Mouse (Mus musculus) stomach, postnatal 0 days (tissue): ENCODE data around the gene Aimp2. TPM values are rescaled to one million over a fixed set of nuclear protein-coding genes. Genes with fewer than 3 reads are reported as not detected.

Experiments
- ATAC-seq: fragments of 200-750 bp; cut with Nextera tagmentation; 2 replicates; pipeline ENCODE4 v1.8.0; 2017; ENCODE audit not compliant: low FRiP score, low TSS enrichment
- DNase-seq: peaks from one replicate; pipeline ENCODE4 v3.0.0-alpha.2; 2016; ENCODE audit warnings: low spot score
- H3K27ac ChIP-seq: fragments of 300-500 bp; sonication (generic); replicated peaks from 2 replicates; pipeline ENCODE4 v1.5.1; 2014; ENCODE audit warnings: mild to moderate bottlenecking, control low read depth
- H3K27me3 ChIP-seq: fragments of 300-500 bp; sonication (generic); 2 replicates; pipeline ENCODE4 v1.6.1; 2014; ENCODE audit warnings: low read length; ENCODE audit not compliant: control insufficient read depth, insufficient read depth
- H3K36me3 ChIP-seq: fragments of 300-500 bp; sonication (generic); 2 replicates; pipeline ENCODE4 v1.6.1; 2014; ENCODE audit warnings: low read length, mixed read lengths; ENCODE audit not compliant: control insufficient read depth, insufficient read depth
- H3K4me1 ChIP-seq: fragments of 300-500 bp; sonication (generic); replicated peaks from 2 replicates; pipeline ENCODE4 v1.6.1; 2014; ENCODE audit warnings: antibody characterized with exemption; ENCODE audit not compliant: control insufficient read depth, insufficient read depth
- H3K4me2 ChIP-seq: fragments of 300-500 bp; sonication (generic); replicated peaks from 2 replicates; pipeline ENCODE4 v1.6.1; 2014; ENCODE audit warnings: low read depth, mild to moderate bottlenecking, control low read depth, moderate library complexity
- H3K4me3 ChIP-seq: fragments of 300-500 bp; sonication (generic); 2 replicates; pipeline ENCODE4 v1.5.1; 2014; ENCODE audit warnings: low read depth, low read length, control low read depth
- H3K9ac ChIP-seq: fragments of 300-500 bp; sonication (generic); 2 replicates; pipeline ENCODE4 v1.6.1; 2014; ENCODE audit warnings: mild to moderate bottlenecking, low read length, control low read depth, mixed read lengths
- H3K9me3 ChIP-seq: fragments of 300-500 bp; sonication (generic); 2 replicates; pipeline ENCODE4 v1.6.1; 2016; ENCODE audit warnings: low read length; ENCODE audit not compliant: control insufficient read depth
- CTCF ChIP-seq: IDR thresholded peaks from 2 replicates; pipeline ENCODE4 v1.5.1; 2016; ENCODE audit warnings: antibody characterized with exemption, low read depth, mild to moderate bottlenecking, moderate library complexity
- EP300 ChIP-seq: optimal IDR thresholded peaks from 2 replicates; pipeline ENCODE3; 2016; ENCODE audit warnings: antibody characterized with exemption
- WGBS: fragments of 180-500 bp; shearing (Covaris S2); extraction: QIAGEN DNeasy Blood & Tissue Kit; methylation state at CpG from one replicate; pipeline ENCODE4 v1.1.7; 2014; 5-methylcytosine and 5-hydroxymethylcytosine counted together
- polyA plus RNA-seq: library from polyadenylated mRNA; unstranded; fragments of >200 nt; fragmentation: Nextera tagmentation; extraction: Ambion mirVana; gene quantifications from 2 replicates; pipeline ENCODE4 v1.2.1, GENCODE M21; 2015

The Aimp2 gene
- polyA plus RNA-seq, 1 experiment from 2014 or later = 69.4 TPM

DNA sequence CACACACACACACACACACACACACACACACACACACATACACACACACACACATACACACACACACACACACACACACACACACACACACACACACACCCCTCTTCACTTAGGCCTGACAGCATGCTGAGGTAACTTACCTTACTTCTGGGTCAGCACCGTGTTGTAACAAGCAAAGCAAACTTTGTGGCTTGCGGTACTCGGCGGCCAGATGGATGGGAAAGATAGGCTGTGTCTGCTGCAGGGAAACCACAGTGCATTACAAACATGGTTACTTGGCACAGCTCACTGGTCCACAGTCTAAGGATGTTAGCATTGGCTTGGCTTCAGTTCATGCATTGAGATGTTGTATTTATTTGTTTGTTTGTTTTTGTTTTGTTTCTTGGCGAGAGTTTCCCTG lies 16.3 kb downstream of the Aimp2 start:
- no peak overlapping the region for H3K27ac ChIP-seq
- no peak overlapping the region for H3K9ac ChIP-seq
- peaks cover 19% of the 10 kb centered on the region for H3K36me3 ChIP-seq
- TF ChIP-seq CTCF = no peak
- no peak for TF ChIP-seq EP300
- no peaks in the 10 kb centered on the region for H3K9me3 ChIP-seq
- 63% methylated on average over 5 of the region's 5 CpGs for WGBS
- H3K27me3 ChIP-seq = no peaks in the 10 kb centered on the region
- H3K4me3 ChIP-seq = no peak overlapping the region
- H3K4me1 ChIP-seq = no peaks in the 10 kb centered on the region
- DNase-seq (no peak), ATAC-seq (no peak)
- H3K4me2 ChIP-seq = no peak overlapping the region

DNA sequence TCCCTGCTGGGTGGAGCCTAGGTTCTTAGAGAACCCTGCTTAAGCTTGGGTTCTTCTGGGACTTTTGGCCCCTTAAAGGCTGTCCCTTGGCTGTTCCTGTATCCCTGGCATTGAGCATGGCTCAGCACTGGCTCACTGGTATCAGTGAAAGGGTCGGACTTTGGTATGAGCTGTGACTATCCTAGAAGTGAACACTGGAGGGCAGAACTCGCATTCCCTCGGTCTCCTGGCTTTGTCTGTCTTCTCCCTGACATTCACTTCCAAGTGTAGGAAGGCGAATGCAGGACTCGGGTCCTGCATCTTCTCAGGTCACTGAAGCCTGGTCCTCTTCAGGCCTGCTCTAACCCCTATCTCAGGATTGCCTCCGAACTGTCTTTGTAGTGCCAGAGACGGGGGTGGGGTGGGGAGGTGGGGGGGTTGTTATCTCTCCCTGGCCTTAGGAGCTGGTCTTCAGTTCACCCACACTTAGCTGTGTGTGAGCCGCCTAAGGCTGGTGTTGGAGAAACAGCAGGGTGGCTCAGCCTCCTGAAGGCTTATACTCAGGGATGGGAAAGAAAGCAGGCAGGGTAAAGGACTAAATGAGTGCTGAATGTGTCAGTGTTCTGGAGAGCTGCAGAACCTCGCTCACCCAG lies 17.3 kb downstream of the Aimp2 start:
- 74% methylated on average over 9 of the region's 9 CpGs for WGBS
- TF ChIP-seq CTCF = peak; percentile 44
- no peak for TF ChIP-seq EP300
- H3K4me2 ChIP-seq = no peak overlapping the region
- no peak for DNase-seq
- H3K9me3 ChIP-seq = no peaks in the 10 kb centered on the region
- no peak overlapping the region for H3K9ac ChIP-seq
- no peaks in the 10 kb centered on the region for H3K4me1 ChIP-seq
- H3K4me3 ChIP-seq = no peak overlapping the region
- H3K36me3 ChIP-seq = peaks cover 12% of the 10 kb centered on the region
- H3K27me3 ChIP-seq = no peaks in the 10 kb centered on the region
- H3K27ac ChIP-seq = no peak overlapping the region
- no peak for ATAC-seq

DNA sequence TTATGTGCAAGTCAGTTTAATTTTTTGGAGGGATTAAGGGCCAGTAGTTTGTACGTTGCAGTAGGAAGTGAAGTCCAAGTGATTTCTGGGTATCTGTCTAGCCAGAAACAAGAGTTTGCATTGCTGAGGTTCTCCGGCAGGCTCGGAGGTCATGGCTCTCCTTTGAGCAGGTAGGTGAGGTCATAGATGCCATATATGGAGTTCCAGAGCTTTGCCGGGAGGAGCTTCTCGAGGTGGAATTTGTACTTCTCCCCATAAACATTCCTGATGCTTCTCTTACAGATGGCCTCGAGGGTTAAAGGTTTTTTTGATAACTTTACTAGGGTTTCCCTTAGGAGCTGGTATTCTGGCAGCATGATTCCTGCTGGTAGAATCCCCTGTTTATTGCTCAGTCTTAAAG lies 18.9 kb downstream of the Aimp2 start:
- DNase-seq (no peak), ATAC-seq (no peak)
- TF ChIP-seq EP300 (no peak), CTCF (no peak)
- WGBS = 68% methylated on average over 6 of the region's 6 CpGs
- no peak overlapping the region for H3K27ac ChIP-seq
- H3K27me3 ChIP-seq = no peaks in the 10 kb centered on the region
- H3K36me3 ChIP-seq = peaks cover 11% of the 10 kb centered on the region
- no peak overlapping the region for H3K4me2 ChIP-seq
- no peaks in the 10 kb centered on the region for H3K9me3 ChIP-seq
- no peaks in the 10 kb centered on the region for H3K4me1 ChIP-seq
- H3K9ac ChIP-seq = no peak overlapping the region
- no peak overlapping the region for H3K4me3 ChIP-seq

DNA sequence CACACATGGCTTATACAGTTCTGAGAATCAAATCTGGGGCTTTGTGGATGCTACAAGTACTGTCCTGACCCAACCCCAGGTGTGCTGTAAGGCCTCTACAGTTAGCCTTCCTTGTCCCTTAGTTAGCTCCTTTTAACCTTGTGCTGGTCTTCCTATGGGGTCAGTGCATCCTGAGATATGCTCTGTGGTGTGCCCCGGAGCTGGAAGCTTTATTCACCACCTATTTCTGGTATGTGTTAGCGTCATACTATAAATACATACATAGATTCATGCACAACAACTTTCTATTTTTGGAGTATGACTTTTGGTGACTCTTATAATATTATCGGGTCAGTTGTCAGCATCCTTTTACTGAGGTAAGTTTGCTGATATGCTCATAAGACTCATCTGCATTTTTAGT lies 24.4 kb downstream of the Aimp2 start:
- Histone ChIP-seq H3K4me2 (no peak overlapping the region), H3K27ac (no peak overlapping the region), H3K9me3 (no peaks in the 10 kb centered on the region), H3K4me1 (no peaks in the 10 kb centered on the region), H3K27me3 (no peaks in the 10 kb centered on the region), H3K4me3 (no peak overlapping the region), H3K9ac (no peak overlapping the region), H3K36me3 (peaks cover 29% of the 10 kb centered on the region)
- DNase-seq (no peak), ATAC-seq (no peak)
- WGBS = 94% methylated on average over 3 of the region's 3 CpGs
- TF ChIP-seq CTCF = no peak
- TF ChIP-seq EP300 = no peak

DNA sequence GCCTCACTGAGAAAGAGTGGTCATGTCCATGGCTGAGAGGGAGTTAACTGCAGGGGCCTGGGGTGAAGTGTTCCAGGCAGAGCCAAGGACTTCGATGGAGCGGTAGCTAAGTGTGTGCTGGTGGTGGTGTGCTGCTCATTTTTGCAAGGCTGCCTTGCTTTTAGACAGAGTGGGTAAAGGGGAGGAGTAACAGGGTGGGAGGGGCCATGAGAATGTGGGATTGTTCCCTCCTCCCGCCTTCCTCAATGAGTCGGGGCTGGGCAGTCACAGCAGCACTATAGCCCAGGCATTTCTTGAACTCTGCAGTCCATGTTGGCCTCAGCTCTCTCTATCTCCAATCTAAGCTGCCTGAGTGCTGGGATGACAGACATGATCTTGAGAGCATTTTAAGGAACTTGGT lies 35.1 kb downstream of the Aimp2 start:
- Histone ChIP-seq H3K9ac (no peak overlapping the region), H3K4me3 (no peak overlapping the region), H3K27me3 (no peaks in the 10 kb centered on the region), H3K4me1 (no peaks in the 10 kb centered on the region), H3K4me2 (no peak overlapping the region), H3K36me3 (peaks cover 20% of the 10 kb centered on the region), H3K9me3 (no peaks in the 10 kb centered on the region), H3K27ac (no peak overlapping the region)
- ATAC-seq = no peak
- TF ChIP-seq CTCF (no peak), EP300 (no peak)
- no peak for DNase-seq
- WGBS = 55% methylated on average over 4 of the region's 4 CpGs

DNA sequence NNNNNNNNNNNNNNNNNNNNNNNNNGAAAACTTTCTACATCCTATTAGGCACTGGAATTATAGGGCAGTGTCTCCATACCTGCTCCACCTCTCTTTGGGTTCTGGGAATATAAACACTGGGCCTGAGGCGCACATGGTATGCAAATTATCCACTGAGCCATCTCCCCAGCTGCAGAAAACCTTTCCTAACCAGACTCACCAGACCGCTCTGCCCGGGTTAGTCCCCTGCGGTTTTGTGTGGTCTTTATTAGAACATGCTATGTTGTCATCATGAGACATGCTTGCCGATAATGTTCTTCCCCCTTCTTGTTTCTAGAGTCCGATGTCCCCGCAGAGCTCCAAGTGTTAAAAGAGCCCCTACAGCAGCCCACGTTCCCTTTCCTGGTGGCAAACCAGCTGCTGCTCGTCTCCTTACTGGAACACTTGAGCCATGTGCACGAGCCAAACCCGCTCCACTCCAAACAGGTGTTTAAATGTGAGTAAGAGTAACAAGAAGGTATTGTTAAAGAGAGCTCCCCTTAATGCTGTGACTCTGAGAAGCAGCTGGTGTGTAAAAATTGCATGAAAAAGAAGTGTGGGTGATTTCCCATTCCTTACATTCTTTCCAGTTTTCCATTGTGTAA lies 38.0 kb downstream of the Aimp2 start:
- WGBS = 74% methylated on average over 11 of the region's 11 CpGs
- H3K9ac ChIP-seq = no peak overlapping the region
- no peak for DNase-seq

More for the DNA sequence above, 38.0 kb downstream of the Aimp2 start:
- ATAC-seq = no peak
- H3K36me3 ChIP-seq = peaks cover 14% of the 10 kb centered on the region
- no peaks in the 10 kb centered on the region for H3K9me3 ChIP-seq
- TF ChIP-seq CTCF (no peak), EP300 (no peak)
- no peaks in the 10 kb centered on the region for H3K27me3 ChIP-seq
- no peak overlapping the region for H3K4me3 ChIP-seq
- H3K4me1 ChIP-seq = no peaks in the 10 kb centered on the region
- no peak overlapping the region for H3K27ac ChIP-seq
- no peak overlapping the region for H3K4me2 ChIP-seq

Other genes starting within 250 kb of the Aimp2 start
- gene Usp42, start 177.6 kb downstream of the Aimp2 start, polyA plus RNA-seq = 5.1 and 5.7 TPM in 2 replicates
- 18.7 and 19.9 TPM in 2 replicates for gene Eif2ak1, start 92.1 kb downstream of the Aimp2 start, polyA plus RNA-seq
- 0.08 TPM in 1 of 2 replicates, not detected in the other for gene Ankrd61, start 12.2 kb downstream of the Aimp2 start, polyA plus RNA-seq
- gene Pms2, start 117 bp upstream of the Aimp2 start, polyA plus RNA-seq = 8.0 and 8.9 TPM in 2 replicates
- gene Gm42421, start 18.3 kb upstream of the Aimp2 start, polyA plus RNA-seq = 0.28 TPM in 1 of 2 replicates, not detected in the other
- 0.19 and 0.27 TPM in 2 replicates for gene Rsph10b, start 23.2 kb upstream of the Aimp2 start, polyA plus RNA-seq
- 57.1 and 59.6 TPM in 2 replicates for gene Ccz1, start 105.0 kb upstream of the Aimp2 start, polyA plus RNA-seq
- 0.16 and 0.23 TPM in 2 replicates for gene Ocm, start 116.8 kb upstream of the Aimp2 start, polyA plus RNA-seq
- 3.8 and 4.1 TPM in 2 replicates for gene Lmtk2, start 190.6 kb upstream of the Aimp2 start, polyA plus RNA-seq